Mouse (Mus musculus): ENCODE data around the gene Hyls1.

DNA sequence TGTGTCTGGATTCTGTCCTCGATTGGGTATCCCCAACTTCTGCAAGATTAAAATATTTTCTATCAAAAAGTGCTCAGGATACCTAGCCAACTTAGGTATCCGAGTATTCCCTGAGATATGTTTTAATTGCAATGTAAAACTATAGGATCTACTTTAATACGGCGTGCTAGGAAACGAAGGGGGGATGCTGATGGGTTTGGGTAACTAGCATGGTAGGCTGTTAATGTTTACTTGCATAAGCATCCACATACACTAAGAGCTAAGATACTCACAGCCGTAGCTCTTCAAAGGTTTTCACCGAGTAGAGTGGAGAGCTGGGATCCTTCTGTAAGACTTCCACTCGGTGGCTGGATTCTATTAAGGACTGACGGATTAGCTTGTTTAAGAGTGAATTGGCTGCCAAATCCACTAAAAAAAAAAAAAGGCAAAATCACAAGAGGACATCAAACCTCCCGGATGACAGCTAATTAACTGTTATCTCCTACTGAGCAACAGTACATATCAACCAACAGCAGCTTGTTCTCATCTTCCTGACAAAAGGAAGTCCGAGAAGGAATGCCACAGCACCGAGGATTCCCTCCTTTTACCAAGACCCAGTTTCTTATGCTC lies 13.6 kb downstream of the Hyls1 start:
- TF ChIP-seq USF1 (IDR thresholded peaks at IDR 0.05; ENCODE audit: low read depth) (no peak), MYOD1 (IDR thresholded peaks at IDR 0.05; ENCODE audit: control insufficient read depth, insufficient read length, low read depth) (no peak)
